Mouse (Mus musculus): Measurements from ENCODE around the gene Olfr749.
"Not testable (repeated sequence)": the region's sequence is repeated elsewhere in the genome, so short reads cannot be mapped to it uniquely, and the experiment has no call there.

Olfr749 gene

DNA sequence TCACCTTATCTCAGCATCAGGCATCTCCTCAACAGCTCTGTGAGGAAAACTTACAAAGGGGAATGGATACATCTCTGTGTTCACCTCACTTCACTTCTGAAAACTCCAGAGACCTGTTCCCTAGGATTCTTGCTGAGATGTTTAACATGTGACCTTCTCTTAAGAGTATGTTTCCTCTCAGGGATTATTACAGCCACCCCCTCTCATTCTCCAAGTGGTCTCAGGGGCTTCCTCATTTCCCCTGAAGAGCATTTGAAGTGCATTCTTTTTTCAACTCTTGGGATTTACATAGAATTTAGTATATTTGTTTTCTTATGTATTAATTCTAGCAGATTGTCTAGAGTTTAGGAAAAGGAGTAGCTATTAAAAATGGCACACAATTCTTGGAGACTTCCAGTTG is at the start of gene Olfr749:
TSS of gene Olfr749 (minus strand) at position 101 of the 400 bp plus-strand sequence.
- DNase-seq, result no peak

DNA sequence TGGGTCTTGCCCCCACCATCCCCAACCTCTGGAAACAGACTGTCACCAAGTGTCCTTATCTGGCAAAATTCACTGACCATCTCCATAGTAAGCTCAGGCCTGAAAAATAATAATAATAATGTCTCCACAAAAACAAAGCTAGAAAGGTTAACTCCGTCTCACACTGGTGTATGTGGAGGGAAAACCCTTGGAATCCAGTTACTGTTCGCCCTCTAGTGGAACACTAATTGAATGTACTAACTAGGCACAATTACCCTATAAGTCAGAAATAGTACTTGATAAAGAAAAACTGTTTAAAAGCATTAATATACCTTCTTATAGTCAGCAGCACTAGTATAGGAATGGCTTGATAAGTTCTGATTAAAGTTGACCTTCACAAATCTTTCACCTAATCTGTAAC is 43.3 kb upstream of the Olfr749 start:
- no peak for DNase-seq

DNA sequence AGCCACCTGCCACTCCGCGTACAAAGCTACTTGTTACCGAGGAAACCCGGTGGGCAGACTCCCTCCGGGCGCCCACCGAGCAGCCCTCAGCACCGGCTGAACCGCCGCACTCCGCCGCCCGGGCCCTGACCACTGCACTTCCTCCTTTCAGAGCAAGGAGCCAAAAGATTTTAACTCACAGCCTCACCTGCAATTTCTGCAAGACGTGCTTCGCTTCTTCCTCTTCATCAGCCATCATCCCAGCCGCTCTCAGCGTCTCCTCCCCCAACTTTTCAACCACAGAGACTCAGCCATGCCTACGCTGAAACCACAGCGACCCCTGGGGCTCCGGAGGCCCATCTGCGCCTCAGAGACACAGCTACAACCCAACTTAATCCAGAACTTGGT is 40.4 kb upstream of the Olfr749 start, which contains the start of gene Ttc5:
TSS of gene Ttc5 (minus strand) at position 269 of the 387 bp plus-strand sequence.
- peak; percentile 95 for DNase-seq

DNA sequence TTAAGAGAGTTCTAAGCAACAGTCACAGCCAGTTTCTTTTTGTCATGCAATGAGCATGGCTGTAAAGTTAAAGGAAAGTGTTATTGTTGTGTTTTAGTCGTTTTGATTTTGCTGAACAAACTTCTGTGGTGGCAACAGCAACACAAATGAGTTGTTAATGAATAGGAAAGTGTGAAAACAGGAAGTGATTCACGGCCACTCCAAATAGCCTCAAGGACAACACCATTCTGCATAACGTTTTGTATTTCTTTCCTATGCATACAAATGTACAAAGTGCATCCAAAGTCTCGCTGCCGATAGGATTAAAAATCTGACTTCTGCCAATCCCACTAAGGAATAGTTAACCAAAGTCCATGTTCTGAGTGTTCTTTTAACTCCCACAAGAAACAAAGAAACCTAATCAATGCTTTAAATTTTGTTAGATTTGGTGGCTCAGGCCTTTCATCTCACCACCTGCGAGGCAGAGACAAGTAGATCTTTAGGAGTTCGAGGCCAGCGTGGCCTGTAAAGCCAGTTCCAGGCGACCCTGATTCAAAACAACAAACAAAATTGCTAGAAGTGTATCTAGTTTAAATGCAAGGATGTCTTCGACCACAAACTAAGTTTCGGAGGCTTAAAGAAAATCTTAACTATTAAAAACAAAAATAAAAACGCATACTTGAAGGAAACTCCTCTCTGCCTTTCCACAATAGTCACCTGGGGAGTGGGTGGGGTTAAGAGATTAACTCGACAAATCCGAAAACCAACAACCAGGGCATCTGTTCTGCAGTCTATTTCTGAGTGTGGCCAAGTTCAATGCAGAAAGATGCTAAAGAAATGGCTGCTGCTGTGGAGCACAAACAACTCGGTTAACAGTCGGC is 39.7 kb upstream of the Olfr749 start:
- peak; percentile 19 for DNase-seq

DNA sequence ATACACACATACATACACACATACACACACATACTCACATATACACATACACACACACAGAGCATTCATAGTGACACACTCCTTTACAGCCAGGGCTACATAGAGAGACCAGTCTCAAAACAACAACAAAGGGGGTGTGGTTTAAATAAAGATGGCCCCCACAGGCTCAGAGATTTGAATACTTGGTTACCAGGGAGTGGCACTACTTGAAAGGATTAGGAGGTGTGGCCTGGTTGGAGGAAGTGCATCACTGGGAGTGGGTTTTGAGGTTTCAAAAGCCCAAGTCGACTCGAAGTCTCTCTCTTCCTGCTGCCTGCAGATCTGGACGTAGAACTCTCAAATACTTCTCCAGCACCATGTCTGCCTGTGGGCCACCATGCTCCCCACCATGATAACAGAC is 37.3 kb upstream of the Olfr749 start:
- DNase-seq, result no peak

DNA sequence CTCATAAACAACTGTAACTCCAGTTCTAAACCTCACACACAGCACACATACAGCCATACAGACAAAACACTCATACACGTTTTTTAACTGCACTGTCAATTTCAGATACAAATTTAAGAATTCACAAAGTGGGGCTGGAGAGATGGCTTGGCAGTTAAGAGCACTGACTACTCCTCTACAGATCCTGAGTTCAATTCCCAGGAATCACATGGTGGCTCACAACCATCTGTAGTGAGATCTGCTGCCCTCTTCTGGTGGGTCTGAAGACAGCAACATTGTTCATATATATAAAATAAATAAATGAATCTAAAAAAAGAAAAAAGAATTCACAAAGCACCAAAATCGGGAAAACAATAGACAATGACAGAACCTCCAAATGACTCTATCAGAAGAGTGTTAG is 26.4 kb upstream of the Olfr749 start:
- peak; percentile 20 for DNase-seq

DNA sequence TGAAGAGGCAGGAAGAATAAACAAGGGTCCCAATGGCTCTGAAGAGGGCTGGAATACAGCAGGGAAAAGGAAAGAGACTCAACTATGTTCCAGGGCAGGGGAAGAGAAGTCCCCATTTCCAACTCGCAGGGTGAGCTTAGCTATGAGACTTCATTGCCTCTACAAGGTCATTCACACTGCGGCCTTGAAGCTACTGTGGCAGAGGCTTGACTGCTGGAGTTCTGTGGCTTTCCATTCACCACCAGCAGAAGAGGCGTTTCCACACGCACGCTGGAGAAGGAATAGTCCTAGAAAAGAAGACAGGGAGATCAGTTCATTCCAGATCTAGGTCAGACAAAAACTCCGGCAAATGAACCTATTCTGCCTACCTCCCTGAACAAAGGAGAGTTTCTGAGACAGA is 20.8 kb upstream of the Olfr749 start:
- DNase-seq, result no peak

DNA sequence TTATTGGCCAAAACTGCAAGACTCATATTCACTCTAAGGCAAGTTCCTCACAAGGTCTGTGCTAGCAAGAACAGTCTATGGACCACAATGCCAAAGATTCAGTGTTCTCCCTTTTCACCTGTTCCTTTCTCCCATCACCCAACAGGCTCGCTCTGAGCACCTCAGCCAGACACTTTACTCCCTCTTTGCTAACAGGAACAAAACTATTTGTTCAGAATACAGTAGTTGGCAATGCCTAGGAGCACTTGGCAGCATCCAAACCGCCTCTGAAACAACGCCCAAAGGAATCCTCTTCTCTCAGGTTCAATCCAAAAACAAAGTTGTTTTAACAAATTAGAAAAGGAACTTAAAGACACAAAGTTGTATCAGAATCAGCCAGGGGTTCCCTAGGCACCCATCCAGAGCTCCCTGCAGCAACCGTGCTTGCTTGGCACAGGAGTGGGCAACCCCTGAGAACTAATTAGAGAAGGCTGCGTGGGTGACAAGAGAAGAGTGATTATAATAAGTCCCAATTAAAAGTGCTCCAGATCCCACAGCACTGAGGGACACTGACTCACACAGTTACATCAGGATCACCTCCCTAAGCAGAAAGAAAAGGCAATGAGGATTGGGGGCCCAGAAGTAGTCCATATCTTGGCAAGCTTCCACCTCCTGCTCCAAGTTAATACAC is 13.7 kb upstream of the Olfr749 start:
- no peak for DNase-seq

DNA sequence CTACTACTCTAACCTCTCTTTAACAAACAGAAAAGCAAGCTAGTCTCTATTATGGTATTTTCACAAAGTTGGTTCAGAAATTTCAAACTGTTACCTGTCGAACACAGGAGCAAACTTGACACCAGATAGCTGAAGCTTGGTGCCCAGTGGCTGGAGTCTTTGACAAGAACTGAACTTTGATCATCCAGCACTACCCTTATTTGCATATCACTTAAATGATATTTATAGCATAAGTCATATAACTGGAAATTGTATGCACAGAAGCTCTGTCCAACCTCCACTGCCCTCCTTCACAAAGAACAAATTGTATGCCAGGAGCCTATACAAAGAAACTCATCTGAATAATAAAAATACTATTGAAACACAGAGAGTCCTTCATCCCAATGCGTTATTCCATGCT is 3.3 kb downstream of the Olfr749 start:
- DNase-seq, result no peak

DNA sequence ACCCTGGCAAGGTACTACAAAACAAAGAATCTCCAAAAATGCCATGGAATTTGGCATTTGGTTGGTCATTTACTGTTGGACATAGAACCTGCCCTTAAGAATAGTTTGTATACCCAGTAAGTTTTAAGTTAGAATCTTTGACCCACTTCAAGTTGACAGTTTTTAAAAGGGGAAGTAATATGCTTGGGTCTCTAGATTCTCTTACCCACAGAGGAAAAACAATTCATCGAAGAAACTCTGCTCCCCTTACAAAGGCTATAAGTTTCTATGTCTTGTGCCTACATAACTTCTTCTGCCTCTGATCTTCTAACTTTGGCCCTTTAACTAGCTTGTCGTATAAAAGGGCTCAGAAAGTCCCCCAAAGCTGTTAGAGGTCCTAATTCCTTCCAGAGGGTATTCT is 4.6 kb downstream of the Olfr749 start:
- no peak for DNase-seq

DNA sequence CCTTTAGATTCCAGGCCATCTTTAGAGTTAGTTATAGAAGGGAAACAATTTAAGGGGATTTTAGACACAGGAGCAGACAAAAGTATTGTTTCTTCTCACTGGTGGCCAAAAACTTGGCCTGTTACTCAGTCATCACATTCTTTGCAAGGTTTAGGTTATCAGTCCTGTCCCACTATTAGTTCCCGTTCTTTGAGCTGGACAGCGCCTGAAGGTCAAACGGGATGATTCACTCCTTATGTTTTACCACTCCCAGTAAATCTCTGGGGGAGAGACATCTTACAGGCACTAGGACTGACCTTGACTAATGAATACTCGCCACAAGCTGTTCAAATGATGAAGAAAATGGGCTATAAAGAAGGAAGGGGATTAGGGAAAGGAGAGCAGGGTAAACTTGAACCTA is 22.5 kb downstream of the Olfr749 start:
- DNase-seq, result not testable (repeated sequence)

DNA sequence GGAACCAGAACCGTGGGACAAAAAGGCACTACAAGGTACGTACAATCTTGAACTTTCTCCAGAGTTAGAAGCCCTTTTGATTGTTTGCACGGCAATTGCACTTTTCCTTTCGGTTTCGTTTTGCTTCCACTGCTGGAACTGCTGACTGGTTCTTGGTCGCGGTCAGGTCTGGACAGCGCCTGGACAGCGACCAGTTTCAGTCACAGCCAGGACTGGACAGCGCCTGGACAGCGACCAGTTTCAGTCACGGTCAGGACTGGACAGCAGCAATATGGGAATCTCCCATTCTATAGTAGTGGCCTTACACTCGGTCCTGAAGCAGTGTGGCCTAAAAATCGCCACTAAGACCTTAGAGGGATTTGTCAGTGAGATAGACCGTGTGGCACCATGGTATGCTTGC is 25.0 kb downstream of the Olfr749 start:
- DNase-seq, result not testable (repeated sequence)

DNA sequence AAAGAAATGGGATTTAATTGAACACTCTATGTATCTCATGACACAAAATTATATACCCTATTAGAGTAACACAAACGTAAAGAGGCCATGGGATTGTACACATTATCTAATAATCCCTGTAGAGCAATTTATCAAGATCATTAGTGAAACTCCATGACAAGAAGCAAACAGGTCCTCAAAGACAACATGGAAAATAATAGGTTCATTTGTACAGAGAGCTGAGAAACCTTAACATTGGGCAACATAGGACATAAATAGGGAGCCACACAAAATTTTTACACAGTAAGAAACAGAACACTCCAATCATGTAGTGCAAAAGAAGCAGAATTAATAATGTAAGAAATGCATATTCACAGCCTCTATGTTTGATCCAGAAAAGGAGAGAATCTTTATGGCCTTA is 37.8 kb downstream of the Olfr749 start, which contains the start of gene Olfr748:
TSS of gene Olfr748 (plus strand) at position 301 of the 400 bp plus-strand sequence.
- no peak for DNase-seq

DNA sequence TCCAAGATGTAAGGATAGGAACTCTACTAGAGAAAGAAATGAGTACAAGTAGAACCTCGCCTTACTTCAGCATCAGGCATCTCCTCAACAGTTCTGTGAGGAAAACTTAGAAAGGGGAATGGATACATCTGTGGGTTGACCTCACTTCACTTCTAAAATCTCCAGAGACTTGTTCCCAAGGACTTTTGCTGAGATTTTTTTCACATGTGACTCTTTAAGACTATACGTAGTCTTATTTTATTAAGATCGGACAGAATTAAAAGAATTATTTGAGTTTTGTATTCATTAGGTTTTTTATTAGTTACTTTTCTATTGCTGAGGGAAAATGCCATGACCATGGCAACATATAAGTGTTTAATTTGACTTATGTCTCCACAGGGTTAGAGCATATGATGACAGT is 51.8 kb downstream of the Olfr749 start, which contains the start of gene Olfr747:
TSS of gene Olfr747 (minus strand) at position 101 of the 400 bp plus-strand sequence.
- DNase-seq, result no peak
